Mouse (Mus musculus) left cerebral cortex, postnatal 10 days (tissue): ENCODE measurements at regions not wholly inside any gene's neighbourhood (a gene's known extent, or its start where the extent isn't known, plus 50 kb on each side); places are given as distances from the start of the nearest gene placed in this dataset.

Source experiments
- DNase-seq, 2 experiments: peaks; one replicate each; pipeline ENCODE4 v3.0.0; 2021 to 2022; ENCODE audit warnings: low spot score in 2 of 2, mixed read lengths in 1 of 2; ENCODE audit errors: extremely low spot score in 1 of 2
- intact Hi-C: fragments of 180-260 bp; cut with DNase I; formaldehyde crosslinking; loops from one replicate; pipeline ENCODE4 v1.15.1; 2025

- intact Hi-C loops, result no loop called here
- DNase-seq, result no peak
Observed at GRCm38 (mm10) chr8:116344590-116345222, 160.1 kb upstream of the Dynlrb2 start.

DNA sequence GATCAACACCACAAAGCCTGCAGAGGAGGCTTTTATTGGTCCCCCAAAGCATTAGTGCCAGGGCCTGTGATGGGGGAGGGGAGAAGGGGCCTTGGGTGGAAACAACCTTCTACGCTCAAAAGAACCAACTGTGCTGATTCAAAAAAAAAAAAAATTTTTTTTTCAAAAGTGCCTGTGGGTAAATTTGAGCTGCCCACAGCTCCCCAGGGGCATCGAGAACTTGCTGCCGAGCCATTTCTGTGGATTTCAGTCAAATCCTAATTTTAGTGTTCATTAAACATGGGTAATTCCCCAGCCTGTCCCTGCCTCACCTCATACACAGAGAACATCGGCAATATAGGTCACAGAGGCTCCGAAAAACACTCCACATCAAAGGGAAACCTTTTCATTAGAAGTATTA is 161.2 kb upstream of the Dynlrb2 start:
- intact Hi-C loops, result no loop called here

GRCm38 (mm10) chr8:116334772-116335171 is 170.0 kb upstream of the Dynlrb2 start:
- intact Hi-C loops, result no loop called here
- no peak for DNase-seq

More for the DNA sequence above, 161.2 kb upstream of the Dynlrb2 start:
- DNase-seq, result no peak

GRCm38 (mm10) chr8:116334101-116334500 is 170.7 kb upstream of the Dynlrb2 start:
- no peak for DNase-seq
- intact Hi-C loops, result no loop called here

GRCm38 (mm10) chr8:116320014-116320680 is 184.6 kb upstream of the Dynlrb2 start:
- intact Hi-C loops, result no loop called here
- DNase-seq, result no peak

- intact Hi-C loops, result no loop called here
- DNase-seq, result no peak
Observed at GRCm38 (mm10) chr8:116315410-116315809, 189.4 kb upstream of the Dynlrb2 start.

DNA sequence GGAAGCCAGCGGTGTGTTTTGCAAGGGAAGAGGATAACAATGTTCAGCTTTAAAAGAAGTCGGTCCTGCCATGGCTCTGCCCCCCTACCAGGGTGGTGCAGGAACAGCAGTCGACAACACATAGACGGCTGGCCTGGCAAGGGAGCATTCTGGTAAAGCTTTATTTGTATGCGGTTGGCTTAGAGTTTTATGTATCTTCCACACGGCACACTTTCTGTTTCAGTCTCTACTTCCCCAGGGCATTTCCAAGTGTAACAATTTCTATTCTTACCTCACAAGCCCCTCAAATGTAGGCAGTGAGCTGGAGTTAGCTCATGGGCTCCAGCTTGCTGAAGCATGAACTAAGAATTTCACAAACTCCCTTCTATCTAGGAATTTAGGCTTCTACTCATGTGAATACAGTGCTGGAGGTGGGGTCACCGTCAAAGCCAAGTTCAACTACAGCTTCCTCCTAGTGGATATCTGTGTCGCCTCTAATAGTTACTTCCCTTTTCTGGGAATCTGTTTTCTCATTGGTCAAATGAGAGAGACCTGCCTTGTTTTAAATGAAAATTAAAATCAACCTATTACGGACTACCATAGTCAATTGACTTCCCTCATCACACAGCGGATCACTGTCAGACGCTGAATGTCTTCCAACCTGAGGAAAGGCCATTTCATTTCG is 190.2 kb upstream of the Dynlrb2 start:
- DNase-seq, result no peak
- intact Hi-C loops, result no loop called here

- no peak for DNase-seq
- intact Hi-C loops, result no loop called here
Observed at GRCm38 (mm10) chr8:116298891-116299290, 205.9 kb upstream of the Dynlrb2 start.

GRCm38 (mm10) chr8:116290671-116291245 is 214.0 kb upstream of the Dynlrb2 start:
- intact Hi-C loops, result no loop called here
- DNase-seq, result no peak

- intact Hi-C loops, result no loop called here
- no peak for DNase-seq
Observed at GRCm38 (mm10) chr8:116289237-116289636, 215.5 kb upstream of the Dynlrb2 start.

- no peak for DNase-seq
Observed at GRCm38 (mm10) chr8:116283990-116284389, 220.8 kb upstream of the Dynlrb2 start.

DNA sequence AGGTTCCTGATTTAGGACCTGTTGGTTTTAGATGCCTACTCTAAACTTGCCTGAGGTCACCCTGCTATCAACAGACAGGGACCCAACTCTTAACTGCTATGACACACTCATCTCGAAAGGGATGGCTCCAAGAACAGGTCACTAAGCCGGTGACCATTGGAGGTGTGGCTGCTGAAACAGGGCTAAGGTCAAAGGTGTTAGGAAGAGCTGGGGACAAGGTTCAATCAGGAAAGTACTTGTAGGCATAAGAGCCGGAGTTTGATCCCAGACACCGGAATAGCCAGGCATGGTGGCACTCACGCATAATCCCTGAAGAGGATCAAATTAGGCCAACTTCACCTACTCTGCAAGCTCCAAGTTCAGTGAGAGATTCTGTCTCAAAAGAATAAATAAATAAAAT is 222.4 kb upstream of the Dynlrb2 start:
- no peak for DNase-seq
- intact Hi-C loops, result no loop called here

More at GRCm38 (mm10) chr8:116283990-116284389, 220.8 kb upstream of the Dynlrb2 start:
- intact Hi-C loops, result no loop called here

DNA sequence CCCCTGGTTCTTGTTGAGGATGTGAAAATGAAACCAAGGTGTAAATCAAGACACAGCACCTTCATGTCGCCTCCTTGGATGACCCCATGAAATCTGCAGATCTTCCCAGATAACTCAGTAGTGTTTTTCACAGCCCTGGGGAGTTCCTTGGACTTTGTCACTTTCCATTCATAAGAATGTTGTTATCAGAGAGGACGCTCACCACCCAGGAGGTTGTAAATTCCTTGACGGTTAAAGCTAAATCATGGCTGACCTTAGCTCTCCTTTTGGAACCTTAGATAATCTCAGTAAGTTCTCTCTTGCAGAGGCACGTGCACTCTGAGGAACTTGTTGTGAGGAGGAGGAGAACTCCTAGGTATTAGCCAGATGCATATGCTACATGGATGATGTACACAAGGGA is 229.8 kb upstream of the Dynlrb2 start:
- intact Hi-C loops, result no loop called here
- DNase-seq, result no peak

GRCm38 (mm10) chr8:116271238-116271637 is 233.5 kb upstream of the Dynlrb2 start:
- intact Hi-C loops, result no loop called here
- no peak for DNase-seq

GRCm38 (mm10) chr8:116269393-116269792 is 235.4 kb upstream of the Dynlrb2 start:
- intact Hi-C loops, result no loop called here
- DNase-seq, result no peak

DNA sequence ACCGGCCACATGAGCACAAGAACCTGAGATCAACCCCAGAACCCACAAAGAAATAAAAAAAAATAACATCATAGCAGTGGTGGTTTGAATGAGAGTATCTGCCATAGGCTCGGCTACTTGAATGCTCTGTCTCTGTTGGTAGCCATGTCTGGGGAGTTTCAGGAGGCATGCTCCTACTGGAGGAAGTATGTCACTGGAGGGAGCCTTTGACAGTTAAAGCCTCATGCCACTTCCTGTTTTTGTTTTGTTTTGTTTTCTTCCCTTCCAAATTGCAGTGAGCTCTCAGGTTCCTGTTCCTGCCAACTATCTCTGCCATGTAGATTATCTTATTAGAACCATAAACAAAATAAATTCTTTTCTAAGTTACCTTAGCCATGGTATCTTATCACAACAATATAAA is 236.1 kb upstream of the Dynlrb2 start:
- DNase-seq, result no peak
- intact Hi-C loops, result no loop called here

DNA sequence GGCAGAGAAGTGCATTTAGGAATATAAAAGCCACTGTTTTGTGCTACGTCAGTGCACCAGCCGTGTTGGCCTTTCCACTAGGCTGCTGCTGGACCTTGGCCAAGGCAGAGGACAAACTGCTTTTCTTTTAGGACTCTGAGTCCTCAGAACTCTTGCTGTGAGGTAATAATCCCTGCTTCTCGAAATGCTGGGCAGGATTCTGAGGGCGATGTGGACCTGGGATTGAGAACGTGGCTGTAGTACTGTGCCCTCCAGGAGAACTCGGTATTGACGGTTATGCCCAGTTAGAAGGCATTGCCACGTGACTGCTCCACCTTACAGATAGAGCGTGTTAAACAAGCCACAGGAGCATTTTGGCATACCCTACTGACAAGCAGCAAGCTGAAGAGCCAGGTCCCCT is 236.6 kb upstream of the Dynlrb2 start:
- intact Hi-C loops, result no loop called here

DNA sequence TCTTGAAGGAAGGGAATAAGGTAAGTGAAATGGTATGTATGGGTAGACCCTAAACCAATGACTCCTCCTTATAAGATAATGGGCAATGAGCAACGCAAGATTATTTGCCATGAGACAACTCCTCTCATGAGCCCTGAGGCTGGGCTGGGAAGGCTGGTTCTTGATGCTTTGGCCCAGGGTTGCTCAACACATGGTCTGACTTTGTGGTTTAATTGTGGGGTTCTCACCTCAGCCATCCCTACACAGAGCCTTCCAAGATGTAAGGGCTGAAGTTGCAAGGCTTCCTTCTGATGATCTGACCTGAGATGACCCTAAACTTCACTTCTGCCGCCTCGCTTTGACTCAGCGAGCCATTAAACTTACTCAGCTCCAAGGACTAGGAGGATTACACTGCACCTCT is 237.8 kb upstream of the Dynlrb2 start:
- intact Hi-C loops, result no loop called here
- DNase-seq, result no peak

More for the DNA sequence above, 236.6 kb upstream of the Dynlrb2 start:
- peak; percentile 9 to 41 for DNase-seq

GRCm38 (mm10) chr8:116265591-116265990 is 239.2 kb upstream of the Dynlrb2 start:
- intact Hi-C loops, result no loop called here
- DNase-seq, result no peak

DNA sequence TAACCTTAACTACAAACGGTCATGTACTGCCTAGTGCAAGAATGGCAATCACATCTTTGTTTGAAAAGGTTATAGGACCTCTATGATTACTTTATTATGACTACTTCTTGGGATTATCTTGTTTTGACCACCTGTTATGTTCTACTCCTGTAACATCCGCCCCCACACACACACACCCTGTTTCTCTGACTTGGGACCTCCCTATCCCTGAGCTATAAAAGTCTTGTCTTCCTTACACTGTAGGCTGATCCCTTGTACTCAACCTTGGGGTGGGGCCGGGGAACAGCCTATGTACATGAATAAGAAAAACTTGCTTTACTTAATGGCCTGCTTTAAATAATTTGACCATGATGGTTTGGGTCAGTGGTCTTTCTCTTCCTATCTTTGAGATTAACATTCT is 240.7 kb upstream of the Dynlrb2 start:
- intact Hi-C loops, result no loop called here
- DNase-seq, result no peak
